Mouse (Mus musculus) lung, embryonic 16.5 days (tissue): ENCODE data around the gene Gm21905. TPM values are rescaled to one million over a fixed set of nuclear protein-coding genes. Genes with fewer than 3 reads are reported as not detected.

Source experiments
- ATAC-seq: fragments of 200-750 bp; cut with Nextera tagmentation; 2 replicates; pipeline ENCODE4 v1.8.0; 2017; ENCODE audit warnings: low read depth, mild to moderate bottlenecking, moderate library complexity
- H3K27ac ChIP-seq: fragments of 300-500 bp; sonication (generic); 2 replicates; pipeline ENCODE4 v1.5.1; 2014; ENCODE audit warnings: mild to moderate bottlenecking, control low read depth, low read length
- H3K27me3 ChIP-seq: fragments of 300-500 bp; sonication (generic); 2 replicates; pipeline ENCODE4 v1.6.1; 2014; ENCODE audit warnings: low read depth, low read length, mixed read lengths; ENCODE audit not compliant: control insufficient read depth, insufficient read depth
- H3K36me3 ChIP-seq: fragments of 300-500 bp; sonication (generic); 2 replicates; pipeline ENCODE4 v1.6.1; 2014; ENCODE audit warnings: low read length; ENCODE audit not compliant: control insufficient read depth, insufficient read depth
- H3K4me1 ChIP-seq: fragments of 300-500 bp; sonication (generic); replicated peaks from 2 replicates; pipeline ENCODE4 v1.6.1; 2014; ENCODE audit warnings: low read length, mixed read lengths; ENCODE audit not compliant: control insufficient read depth, insufficient read depth
- H3K4me2 ChIP-seq: fragments of 300-500 bp; sonication (generic); 2 replicates; pipeline ENCODE4 v1.6.1; 2014; ENCODE audit warnings: low read depth, low read length, control low read depth
- H3K4me3 ChIP-seq: fragments of 300-500 bp; sonication (generic); 2 replicates; pipeline ENCODE4 v1.5.1; 2014; ENCODE audit warnings: mild to moderate bottlenecking, low read length, control low read depth
- H3K9ac ChIP-seq: fragments of 300-500 bp; sonication (generic); 2 replicates; pipeline ENCODE4 v1.6.1; 2014; ENCODE audit warnings: low read length, control low read depth
- H3K9me3 ChIP-seq: fragments of 300-500 bp; sonication (generic); 2 replicates; pipeline ENCODE4 v1.6.1; 2016; ENCODE audit warnings: low read length; ENCODE audit not compliant: control insufficient read depth
- WGBS: fragments of 180-500 bp; shearing (Covaris S2); extraction: QIAGEN DNeasy Blood & Tissue Kit; methylation state at CpG from one replicate; pipeline ENCODE4 v1.1.7; 2014; 5-methylcytosine and 5-hydroxymethylcytosine counted together
- polyA plus RNA-seq: library from polyadenylated mRNA; unstranded; fragments of >200 nt; fragmentation: Nextera tagmentation; extraction: Ambion mirVana; gene quantifications from 2 replicates; pipeline ENCODE4 v1.2.1, GENCODE M21; 2015

The Gm21905 gene
- polyA plus RNA-seq, 1 experiment from 2014 or later: not detected

GRCm38 (mm10) chr5:67944074-67944785, 2.0 kb downstream of the Gm21905 start:
- no peak overlapping the region for H3K4me3 ChIP-seq
- no peaks in the 10 kb centered on the region for H3K4me1 ChIP-seq
- H3K9ac ChIP-seq: no peak overlapping the region
- H3K27ac ChIP-seq: no peak overlapping the region
- H3K36me3 ChIP-seq: no peaks in the 10 kb centered on the region
- H3K27me3 ChIP-seq: no peaks in the 10 kb centered on the region
- ATAC-seq: no peak
- H3K4me2 ChIP-seq: no peak overlapping the region
- 83% methylated on average over 1 of the region's 1 CpGs for WGBS
- H3K9me3 ChIP-seq: no peaks in the 10 kb centered on the region

- H3K4me3 ChIP-seq: no peak overlapping the region
- no peaks in the 10 kb centered on the region for H3K9me3 ChIP-seq
- no peaks in the 10 kb centered on the region for H3K27me3 ChIP-seq
- no peaks in the 10 kb centered on the region for H3K4me1 ChIP-seq
- 0 out of 2 replicates have a peak overlapping the region, but pooled peaks have one; percentile 27 for H3K27ac ChIP-seq
- no peak for ATAC-seq
- no peak overlapping the region for H3K4me2 ChIP-seq
- no peak overlapping the region for H3K9ac ChIP-seq
- H3K36me3 ChIP-seq: no peaks in the 10 kb centered on the region
- WGBS: 23% methylated on average over 2 of the region's 2 CpGs
Measured at GRCm38 (mm10) chr5:67943199-67943598, 3.0 kb downstream of the Gm21905 start.

- Histone ChIP-seq H3K4me3 (no peak within 1 kb of the TSS), H3K9ac (no peak within 1 kb of the TSS), H3K9me3 (no peaks in the 10 kb centered on the region), H3K27me3 (no peaks in the 10 kb centered on the region), H3K4me2 (no peak within 1 kb of the TSS), H3K27ac (no peak within 1 kb of the TSS), H3K36me3 (no peaks in the 10 kb centered on the region), H3K4me1 (no peaks in the 10 kb centered on the region)
- no peak for ATAC-seq
- WGBS: 96% methylated on average over 2 of the region's 2 CpGs
Measured at GRCm38 (mm10) chr5:67941369-67941768, 4.9 kb downstream of the Gm21905 start, which contains the start of gene Gm5108. TSS of gene Gm5108 (plus strand) at chr5:67941669.

- no peak overlapping the region for H3K27ac ChIP-seq
- H3K4me2 ChIP-seq: no peak overlapping the region
- 29% methylated on average over 2 of the region's 2 CpGs for WGBS
- H3K27me3 ChIP-seq: no peaks in the 10 kb centered on the region
- ATAC-seq: no peak
- H3K36me3 ChIP-seq: no peaks in the 10 kb centered on the region
- no peak overlapping the region for H3K4me3 ChIP-seq
- no peaks in the 10 kb centered on the region for H3K9me3 ChIP-seq
- H3K4me1 ChIP-seq: peaks cover 3% of the 10 kb centered on the region
- H3K9ac ChIP-seq: no peak overlapping the region
Measured at GRCm38 (mm10) chr5:67931623-67932022, 14.6 kb downstream of the Gm21905 start.

GRCm38 (mm10) chr5:67930584-67930983, 15.6 kb downstream of the Gm21905 start:
- no peaks in the 10 kb centered on the region for H3K36me3 ChIP-seq
- H3K4me1 ChIP-seq: peaks cover 3% of the 10 kb centered on the region
- H3K9me3 ChIP-seq: no peaks in the 10 kb centered on the region
- no peak for ATAC-seq
- WGBS: 26% methylated on average over 4 of the region's 4 CpGs
- no peak overlapping the region for H3K4me2 ChIP-seq
- H3K27ac ChIP-seq: no peak overlapping the region
- no peaks in the 10 kb centered on the region for H3K27me3 ChIP-seq
- H3K4me3 ChIP-seq: no peak overlapping the region
- no peak overlapping the region for H3K9ac ChIP-seq

GRCm38 (mm10) chr5:67904555-67904954, 41.7 kb downstream of the Gm21905 start:
- no peak overlapping the region for H3K9ac ChIP-seq
- peak; percentile 91 for ATAC-seq
- H3K27me3 ChIP-seq: no peaks in the 10 kb centered on the region
- no peaks in the 10 kb centered on the region for H3K4me1 ChIP-seq
- 45% methylated on average over 2 of the region's 2 CpGs for WGBS
- H3K27ac ChIP-seq: no peak overlapping the region
- no peak overlapping the region for H3K4me3 ChIP-seq
- H3K36me3 ChIP-seq: no peaks in the 10 kb centered on the region
- H3K4me2 ChIP-seq: no peak overlapping the region
- H3K9me3 ChIP-seq: no peaks in the 10 kb centered on the region

GRCm38 (mm10) chr5:67898921-67899320, 47.3 kb downstream of the Gm21905 start:
- Histone ChIP-seq H3K4me3 (no peak overlapping the region), H3K9me3 (no peaks in the 10 kb centered on the region), H3K36me3 (no peaks in the 10 kb centered on the region), H3K4me2 (no peak overlapping the region), H3K4me1 (no peaks in the 10 kb centered on the region), H3K27ac (no peak overlapping the region), H3K27me3 (no peaks in the 10 kb centered on the region), H3K9ac (no peak overlapping the region)
- no peak for ATAC-seq
- 81% methylated on average over 1 of the region's 1 CpGs for WGBS

GRCm38 (mm10) chr5:67884422-67885210, 61.6 kb downstream of the Gm21905 start:
- H3K4me2 ChIP-seq: no peak overlapping the region
- no peaks in the 10 kb centered on the region for H3K4me1 ChIP-seq
- H3K27me3 ChIP-seq: no peaks in the 10 kb centered on the region
- no peak overlapping the region for H3K4me3 ChIP-seq
- 78% methylated on average over 9 of the region's 9 CpGs for WGBS
- no peaks in the 10 kb centered on the region for H3K36me3 ChIP-seq
- H3K27ac ChIP-seq: no peak overlapping the region
- no peaks in the 10 kb centered on the region for H3K9me3 ChIP-seq
- no peak for ATAC-seq
- H3K9ac ChIP-seq: no peak overlapping the region

GRCm38 (mm10) chr5:67883564-67884171, 62.6 kb downstream of the Gm21905 start:
- no peaks in the 10 kb centered on the region for H3K27me3 ChIP-seq
- no peaks in the 10 kb centered on the region for H3K36me3 ChIP-seq
- H3K4me3 ChIP-seq: no peak overlapping the region
- no peak for ATAC-seq
- H3K4me1 ChIP-seq: no peaks in the 10 kb centered on the region
- H3K9ac ChIP-seq: no peak overlapping the region
- no peak overlapping the region for H3K4me2 ChIP-seq
- WGBS: 48% methylated on average over 1 of the region's 1 CpGs
- no peak overlapping the region for H3K27ac ChIP-seq
- no peaks in the 10 kb centered on the region for H3K9me3 ChIP-seq
